Mouse (Mus musculus) spleen, postnatal 4 days (tissue): ENCODE data around the gene Gdpgp1.

Experiments used
- DNase-seq, 2 experiments: peaks; one replicate each; pipeline ENCODE4 v3.0.0; 2022; ENCODE audit warnings: low spot score in 2 of 2

Gene Gdpgp1

DNA sequence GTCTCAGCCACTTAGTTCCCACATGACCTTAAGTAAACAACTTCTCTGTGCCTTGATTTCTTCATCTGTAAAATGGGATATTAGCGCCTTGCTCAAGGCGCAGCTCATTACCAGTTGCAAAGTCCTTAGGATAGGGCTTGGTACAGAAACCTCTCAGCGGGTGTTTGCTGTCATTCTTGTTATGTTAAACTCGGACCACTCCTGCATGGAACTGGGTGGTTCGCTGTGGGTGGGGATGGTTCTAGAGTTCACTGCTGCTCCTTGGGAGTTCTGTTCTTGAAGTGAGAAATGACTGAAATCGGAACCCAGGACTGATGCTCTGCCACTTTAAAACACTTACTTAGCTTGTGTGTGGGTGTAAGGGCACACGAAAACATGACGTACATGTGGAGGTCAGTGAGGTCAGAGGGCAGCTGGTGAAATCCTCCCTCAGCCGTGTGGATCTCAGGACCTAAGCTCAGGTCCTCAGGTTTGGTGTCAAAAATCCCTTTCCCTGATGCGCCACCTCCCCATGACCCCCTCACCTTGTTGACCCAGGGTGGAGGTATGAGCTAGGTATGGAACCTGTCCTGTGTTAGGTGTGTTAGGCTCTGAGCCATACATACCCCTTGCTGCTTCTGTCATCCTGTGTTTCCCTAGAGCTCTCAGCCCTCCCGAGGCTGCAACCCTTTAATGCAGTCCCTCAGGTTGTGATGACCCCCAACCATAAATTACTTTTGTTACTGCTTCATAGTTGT is 32.6 kb upstream of the Gdpgp1 start:
- peak in 1 of 2 experiments; percentile 67 for DNase-seq

DNA sequence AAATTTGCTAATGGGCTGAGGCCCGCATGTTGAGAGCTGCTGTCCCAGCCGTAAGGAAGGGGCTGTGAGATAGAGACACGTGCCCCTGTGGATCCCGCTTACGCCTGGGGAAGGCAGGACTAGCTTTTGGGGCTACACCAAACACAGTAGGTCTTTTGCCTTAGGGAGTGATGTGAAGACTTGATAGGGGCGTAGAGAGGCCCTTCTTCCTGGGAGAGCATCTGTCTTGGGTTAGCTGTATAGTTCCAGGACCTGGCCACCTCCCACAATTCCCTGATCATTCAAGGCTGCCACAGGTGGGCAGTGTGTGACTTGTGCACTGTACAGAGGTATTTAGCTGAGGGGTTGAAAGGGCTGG is 32.1 kb upstream of the Gdpgp1 start:
- DNase-seq, result peak in 1 of 2 experiments; percentile 66

DNA sequence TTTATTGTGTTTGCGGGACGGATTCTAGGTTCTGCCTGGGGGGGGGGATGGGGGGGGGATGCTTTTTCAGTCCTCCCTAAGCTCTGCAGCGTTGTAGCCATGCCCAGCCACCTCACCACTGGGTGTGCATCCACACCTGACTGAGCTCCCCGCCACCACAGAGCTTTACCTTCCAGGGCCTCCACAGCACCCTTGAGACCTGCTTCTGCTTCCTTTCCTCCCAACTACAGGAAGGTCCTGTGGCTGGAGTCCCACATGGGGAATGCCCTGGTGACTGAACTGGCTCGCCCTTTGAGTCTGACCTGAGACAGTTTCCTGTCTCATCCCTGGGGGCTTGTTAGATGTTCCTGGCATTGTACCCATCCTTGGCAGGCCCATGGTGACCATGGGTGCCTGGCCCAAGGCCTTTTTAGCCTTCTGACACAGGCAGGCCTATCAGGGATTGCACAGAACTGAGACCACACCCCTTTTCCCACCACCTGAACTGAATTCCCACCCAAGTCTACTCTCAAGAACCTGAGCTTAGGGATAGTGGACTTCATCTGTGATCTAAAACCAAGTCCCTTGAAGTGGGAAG is 31.6 kb upstream of the Gdpgp1 start:
- DNase-seq, result no peak

DNA sequence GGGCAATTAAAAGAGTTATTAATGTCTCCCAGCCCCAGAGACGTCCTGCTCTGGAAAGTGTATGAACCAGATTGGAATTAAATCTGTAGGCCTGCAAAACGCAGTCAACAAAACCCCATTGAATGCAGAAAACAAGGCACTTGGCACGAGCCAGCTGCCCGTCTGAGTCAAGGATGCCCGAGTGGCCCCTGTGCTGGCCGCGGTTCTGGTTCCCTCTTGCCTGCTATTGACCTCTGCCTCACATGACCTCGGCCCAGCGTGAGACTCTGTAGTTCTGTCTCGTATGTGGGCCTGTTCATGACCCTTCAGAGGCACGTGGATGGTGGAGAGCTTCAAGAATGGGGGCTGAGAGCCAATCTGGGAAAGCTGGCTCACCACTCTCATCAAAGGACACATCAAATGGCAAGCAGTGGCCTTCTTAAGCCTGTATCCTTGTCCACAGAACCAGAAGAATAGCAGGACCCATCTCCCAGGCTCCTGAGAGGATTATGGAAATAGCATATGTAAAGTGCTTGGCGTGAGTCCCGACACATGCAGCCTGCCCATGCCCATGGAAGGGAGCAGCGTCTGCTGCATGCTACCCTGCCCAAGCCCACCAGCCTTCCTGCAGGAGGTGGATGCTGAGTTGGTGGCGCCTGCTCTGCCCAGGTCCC is 30.7 kb upstream of the Gdpgp1 start:
- DNase-seq, result no peak

DNA sequence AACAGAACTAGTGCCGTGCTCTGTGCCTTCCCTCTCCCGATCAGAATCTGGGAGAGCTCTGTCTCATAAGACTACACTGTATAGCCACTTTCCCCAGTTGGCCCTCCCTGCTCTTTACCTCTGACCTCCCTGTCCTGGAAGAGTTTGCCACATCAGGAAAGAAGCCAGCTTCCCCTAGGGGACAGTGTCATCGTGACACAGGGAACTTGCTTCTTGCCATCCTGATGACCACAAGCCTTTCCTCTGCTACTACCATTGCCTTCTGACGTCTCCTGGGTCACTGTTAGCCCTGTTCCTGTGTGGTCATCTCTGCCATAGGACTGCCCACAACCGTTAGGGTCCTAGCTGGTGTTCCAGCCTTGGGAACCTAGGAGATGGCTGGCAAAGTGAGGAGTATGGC is 29.7 kb upstream of the Gdpgp1 start:
- no peak for DNase-seq

DNA sequence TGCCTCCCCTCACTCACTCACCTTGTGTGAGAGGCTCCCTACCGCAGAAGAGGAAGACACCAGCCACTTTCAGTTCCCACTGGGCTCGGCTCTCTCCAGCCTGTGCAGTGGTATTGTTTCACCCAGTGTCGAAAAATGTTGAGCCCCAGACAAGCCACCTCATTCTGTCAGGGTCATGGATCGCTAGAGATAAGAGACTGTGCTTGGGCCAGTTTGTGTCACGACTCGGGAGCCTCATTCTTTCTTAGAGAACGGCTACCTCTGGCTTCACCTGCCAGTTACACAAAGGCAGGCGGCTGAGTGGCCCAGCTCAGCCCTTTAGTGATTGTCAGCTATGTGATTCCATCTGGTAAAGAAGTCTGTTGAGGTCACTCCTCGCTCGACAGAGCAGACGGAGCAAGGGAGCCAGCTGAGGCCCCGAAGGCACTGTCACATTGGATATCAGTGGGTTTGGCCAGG is 29.0 kb upstream of the Gdpgp1 start:
- peak; percentile 66 to 82 for DNase-seq

DNA sequence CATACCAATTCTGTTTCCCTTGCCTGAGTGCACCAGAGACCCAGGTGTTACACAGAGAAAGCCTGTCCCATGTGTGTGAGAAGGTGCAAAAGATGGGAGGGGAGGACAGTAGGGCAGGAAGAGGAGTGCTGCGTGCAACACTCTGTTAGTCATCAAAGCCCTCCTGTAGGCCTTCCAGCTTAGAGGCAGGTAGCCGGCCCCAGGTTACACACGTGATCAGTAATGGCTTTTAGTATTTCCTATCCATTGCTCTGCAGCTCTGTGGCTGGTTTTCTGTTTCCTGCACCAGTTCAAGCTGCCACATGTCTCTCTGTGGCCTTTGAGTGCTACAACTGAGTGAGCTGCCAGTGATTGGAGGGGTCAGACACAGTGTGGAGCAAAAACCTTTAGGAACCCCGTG is 28.3 kb upstream of the Gdpgp1 start:
- no peak for DNase-seq

DNA sequence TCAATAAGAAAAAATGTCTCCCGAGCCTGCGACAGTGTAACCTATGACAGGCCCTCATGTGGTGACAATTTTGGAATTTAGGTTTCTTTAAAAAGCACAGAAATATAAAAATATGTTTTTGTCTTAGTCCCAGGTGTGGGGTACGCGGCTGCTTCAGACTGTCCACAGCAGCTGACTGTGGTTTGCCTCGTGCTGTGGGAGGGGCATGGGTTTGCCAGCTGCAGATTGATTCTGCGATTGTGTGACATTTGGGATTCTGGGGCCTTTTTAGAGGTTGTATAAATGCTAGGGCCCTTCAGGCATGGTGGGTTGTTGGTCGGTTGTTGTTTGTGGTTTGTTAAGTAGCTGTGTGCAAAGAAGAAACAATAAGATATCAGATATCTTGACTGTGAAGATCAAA is 27.7 kb upstream of the Gdpgp1 start:
- peak in 1 of 2 experiments; percentile 50 for DNase-seq

DNA sequence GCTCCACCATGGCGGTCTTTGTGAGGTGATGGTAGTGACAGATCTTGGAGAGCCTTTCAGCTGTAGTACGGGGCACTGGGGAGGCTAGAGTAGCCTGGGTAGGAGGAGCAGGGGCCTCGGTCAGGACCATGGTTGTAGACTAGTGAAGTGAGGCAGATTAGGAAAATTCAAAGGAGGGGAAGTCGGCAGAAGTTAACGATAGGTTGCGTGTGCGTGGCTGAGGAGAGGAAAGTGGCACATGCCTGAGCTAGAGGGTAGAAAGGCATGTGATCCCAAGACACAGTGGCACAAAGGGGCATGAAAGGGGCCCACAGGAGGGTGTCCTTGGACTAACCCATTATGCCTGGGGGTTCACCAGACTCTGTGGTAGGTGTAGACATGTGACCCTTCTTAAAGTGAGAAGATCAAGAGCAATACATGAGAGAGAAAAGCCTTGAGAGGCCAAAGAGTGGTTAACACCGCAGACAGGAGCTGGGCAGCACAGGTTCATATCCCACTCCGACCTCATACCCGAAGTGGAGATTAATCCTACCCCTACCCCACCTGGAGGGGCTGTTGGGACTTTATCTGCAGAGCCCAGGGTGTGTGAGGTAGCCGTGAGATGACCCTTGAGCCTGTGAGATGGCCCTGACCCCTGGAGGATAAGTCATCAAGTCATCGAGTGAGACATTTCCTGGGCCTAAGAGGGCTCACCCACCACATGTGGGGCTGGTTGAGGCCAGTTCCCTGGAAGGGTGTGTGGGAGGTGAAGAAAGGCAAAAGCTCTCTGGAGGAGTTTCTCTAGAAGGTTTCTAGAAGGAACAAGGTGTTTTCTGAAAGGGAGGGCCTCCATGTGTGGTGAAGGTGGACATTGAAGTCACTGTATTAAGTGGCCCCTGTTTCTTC is 26.7 kb upstream of the Gdpgp1 start:
- DNase-seq, result no peak

DNA sequence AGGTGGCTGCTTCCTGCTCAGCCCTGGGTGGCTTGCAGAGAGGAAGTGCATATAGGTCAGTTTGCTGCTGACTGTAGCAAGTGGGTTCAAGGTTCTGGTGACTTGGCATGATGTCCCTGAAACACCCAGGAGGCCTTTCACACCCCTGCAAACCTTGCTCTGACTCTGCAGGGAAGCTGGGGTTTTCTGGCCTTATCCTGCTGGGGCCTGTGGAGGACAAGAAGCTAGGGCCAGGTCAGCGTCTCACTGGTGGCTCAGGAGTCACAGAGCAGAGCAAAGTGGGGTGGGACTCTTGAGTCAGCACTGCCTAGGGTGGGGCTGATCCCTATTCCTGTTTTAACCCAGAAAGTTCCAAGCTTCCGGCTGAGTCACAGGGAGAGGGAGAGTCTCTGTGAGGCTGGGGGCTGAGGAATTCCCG is 25.3 kb upstream of the Gdpgp1 start:
- peak; percentile 53 to 81 for DNase-seq

DNA sequence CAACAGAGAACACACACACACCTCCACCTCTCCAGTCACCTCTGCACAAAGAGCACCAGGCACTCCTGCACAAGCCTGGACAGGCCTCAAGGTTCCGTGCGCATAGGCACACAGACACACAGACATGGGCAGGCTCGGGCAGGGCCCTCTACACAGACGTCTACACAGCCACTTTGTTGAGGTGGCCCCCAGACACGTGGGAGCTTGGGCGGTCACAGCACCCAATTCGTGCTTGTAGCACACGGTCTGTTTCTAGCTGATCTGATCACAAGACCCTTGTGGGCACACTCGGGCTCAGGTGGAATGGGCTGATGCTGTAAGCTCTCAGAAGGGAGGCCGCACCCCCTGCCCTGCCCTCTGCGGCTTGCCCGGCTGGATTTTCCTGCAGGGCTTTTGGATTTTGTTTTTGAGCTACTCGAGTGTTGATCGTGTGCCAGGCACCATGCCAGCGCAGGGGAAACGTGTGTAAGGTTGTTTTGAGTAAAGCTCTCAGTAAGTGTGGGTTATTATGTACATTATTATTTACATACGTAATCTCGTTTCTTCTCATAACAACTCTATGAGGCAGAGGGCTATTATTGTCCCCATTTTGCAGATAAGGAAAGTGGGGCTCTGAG is 24.5 kb upstream of the Gdpgp1 start:
- DNase-seq, result peak; percentile 62 to 81

DNA sequence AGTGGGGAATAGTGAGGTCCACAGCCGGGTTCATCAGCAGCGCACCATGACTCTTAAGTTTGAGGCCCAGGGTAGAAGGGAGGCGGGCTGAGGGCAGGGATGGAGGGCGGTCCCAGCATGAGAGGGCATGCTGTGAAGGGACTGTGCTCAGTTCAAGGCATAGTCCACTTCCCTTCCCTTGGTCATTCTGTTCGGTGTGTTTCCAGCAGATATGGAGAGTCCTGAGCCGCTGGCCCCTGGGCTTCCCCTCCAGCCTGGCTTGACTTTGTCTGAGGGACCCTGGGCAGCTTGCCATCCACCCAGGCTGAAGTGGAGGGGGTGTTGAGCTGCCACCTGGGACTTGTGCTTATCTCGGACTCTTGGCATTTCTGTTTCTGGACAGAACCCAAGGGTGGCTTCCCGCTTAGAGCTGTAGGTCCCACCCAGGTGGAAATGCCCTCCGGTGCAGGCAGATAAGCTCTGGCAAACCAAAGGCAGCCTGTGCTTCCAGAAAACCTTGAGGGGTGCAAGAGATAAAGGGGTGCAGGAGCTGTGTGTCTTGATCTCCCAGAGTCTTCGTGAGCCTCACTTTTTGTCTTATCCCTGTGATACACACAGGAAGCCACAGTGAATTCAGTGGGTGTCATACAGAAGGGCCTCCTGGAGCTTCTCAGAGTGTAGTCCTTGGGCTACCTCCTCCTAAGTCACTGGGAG is 23.8 kb upstream of the Gdpgp1 start:
- peak; percentile 91 to 92 for DNase-seq

DNA sequence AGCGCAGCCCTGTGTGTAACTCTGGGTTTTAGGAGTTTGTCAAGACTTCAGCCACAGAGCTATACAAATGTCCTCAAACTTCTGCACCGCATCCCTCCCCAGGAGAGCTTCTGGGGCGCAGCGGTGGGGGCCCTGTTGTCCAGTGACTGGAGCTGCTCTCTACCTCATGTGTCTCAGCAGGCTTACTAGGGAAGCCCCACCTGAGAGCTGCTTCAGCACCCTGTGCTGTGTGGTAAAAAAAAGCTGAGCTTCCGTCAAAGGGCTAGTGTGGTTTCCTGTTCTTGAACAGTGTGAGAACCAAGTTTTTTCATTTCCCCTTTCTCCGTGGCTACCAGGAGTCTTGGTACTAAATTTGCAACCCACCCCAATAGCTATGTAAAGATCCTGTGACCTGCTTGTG is 23.0 kb upstream of the Gdpgp1 start:
- peak; percentile 70 to 86 for DNase-seq

DNA sequence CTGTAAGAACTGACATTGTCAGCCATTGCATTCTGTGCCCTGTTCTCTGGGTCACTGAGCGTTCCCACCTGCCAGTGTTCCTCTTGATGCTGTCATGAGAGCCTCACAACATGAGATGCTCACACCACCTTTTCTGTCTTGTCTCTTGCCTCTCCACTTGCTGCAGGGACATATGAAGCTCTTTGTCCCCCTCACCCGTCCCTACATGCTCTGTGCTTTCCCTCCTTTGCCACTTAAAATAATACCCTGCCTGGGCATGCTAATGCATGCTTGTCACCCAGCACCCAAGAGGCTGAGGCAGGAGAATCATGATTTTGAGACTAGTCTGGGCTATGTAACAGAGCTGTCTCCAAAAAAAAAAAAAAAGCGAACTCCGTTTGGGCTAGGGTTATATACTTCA is 21.7 kb upstream of the Gdpgp1 start:
- DNase-seq, result peak in 1 of 2 experiments; percentile 60

DNA sequence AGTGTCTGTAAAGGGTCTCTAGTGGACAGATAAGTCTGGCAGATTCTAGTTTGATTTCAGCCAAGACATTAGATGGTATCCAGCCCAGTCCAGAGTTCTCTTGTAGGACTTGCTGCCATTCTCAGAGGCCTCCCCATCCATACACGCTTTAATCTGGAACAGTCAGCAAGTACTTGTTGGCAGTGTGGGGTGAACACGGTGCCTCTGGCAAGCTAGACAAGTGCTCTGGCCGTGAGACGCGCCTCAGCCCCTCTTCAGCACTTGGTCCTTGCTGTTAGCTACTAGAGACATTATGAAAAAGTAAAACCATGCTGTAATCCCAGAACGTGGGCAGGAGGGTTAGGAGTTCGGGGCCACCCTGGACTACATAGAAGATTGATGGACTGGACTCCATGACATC is 19.1 kb upstream of the Gdpgp1 start:
- peak in 1 of 2 experiments; percentile 58 for DNase-seq

DNA sequence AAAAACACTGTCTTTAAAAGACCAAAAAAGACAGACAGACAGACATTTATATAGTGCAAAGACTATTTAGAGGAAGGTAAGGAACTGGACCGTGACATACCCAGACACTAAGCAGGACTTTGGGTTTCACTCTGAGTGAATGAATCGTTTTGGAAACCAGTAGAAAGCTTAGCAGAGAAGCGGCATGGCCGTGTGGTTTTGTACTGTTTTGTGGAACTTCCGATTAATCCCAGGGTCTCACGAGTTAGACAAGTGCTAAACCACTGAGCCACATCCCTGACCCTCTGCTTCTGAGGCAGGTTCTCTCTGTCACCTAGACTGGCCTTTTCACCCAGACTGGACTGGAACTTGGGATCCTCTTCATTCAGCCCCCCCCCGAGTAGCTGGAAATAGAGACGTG is 18.2 kb upstream of the Gdpgp1 start:
- peak; percentile 12 to 60 for DNase-seq

DNA sequence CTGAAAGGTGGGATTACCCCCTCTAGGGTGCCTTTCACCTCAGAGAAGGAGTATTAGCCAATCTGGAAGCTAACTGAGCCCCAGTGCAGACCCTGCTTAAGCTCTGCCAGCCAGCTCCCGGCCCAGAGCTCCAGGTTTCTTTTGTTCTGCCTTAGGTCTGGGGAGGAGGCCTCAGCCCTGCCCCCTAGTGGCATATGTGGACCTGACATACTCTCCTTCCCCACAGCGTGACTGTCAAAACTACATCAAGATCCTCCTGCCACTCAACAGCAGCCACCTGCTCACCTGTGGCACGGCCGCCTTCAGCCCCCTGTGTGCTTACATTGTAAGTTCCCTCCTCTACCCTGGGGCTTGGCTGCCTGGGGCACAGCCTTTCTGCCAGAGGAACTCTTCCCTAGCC is 17.3 kb upstream of the Gdpgp1 start:
- DNase-seq, result peak; percentile 86 to 94

DNA sequence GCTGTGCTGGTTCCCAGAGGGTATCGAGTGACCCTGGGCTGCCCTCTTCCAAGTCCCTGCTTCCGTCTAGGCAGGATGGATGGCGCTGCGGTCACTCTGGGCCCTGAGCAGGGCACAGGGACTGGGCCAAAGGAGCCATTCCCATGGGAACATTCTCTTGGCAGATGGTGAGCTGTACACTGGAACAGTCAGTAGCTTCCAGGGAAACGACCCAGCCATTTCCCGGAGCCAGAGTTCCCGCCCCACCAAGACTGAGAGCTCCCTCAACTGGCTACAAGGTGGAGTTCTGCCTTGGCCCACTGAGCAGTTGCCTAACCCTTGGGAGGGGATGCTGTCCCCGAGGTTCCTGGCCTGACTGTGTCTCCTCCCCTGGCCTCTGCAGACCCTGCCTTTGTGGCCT is 16.1 kb upstream of the Gdpgp1 start:
- DNase-seq, result peak; percentile 13 to 63

DNA sequence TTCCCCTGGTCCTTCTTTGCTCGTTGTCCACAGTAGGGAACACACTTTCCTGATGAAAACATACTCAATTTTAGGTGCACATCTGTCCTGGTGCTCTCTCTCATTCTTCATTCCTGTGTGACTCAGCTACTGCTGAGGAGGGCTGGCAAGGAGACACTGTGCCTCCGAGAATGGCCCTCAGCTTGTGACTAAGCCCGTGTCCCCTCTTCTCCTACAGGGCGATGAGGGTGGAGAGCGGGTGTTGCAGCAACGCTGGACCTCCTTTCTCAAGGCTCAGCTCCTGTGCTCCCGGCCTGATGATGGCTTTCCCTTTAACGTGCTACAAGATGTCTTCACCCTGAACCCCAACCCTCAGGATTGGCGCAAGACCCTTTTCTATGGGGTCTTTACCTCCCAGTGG is 14.0 kb upstream of the Gdpgp1 start:
- DNase-seq, result peak in 1 of 2 experiments; percentile 59

DNA sequence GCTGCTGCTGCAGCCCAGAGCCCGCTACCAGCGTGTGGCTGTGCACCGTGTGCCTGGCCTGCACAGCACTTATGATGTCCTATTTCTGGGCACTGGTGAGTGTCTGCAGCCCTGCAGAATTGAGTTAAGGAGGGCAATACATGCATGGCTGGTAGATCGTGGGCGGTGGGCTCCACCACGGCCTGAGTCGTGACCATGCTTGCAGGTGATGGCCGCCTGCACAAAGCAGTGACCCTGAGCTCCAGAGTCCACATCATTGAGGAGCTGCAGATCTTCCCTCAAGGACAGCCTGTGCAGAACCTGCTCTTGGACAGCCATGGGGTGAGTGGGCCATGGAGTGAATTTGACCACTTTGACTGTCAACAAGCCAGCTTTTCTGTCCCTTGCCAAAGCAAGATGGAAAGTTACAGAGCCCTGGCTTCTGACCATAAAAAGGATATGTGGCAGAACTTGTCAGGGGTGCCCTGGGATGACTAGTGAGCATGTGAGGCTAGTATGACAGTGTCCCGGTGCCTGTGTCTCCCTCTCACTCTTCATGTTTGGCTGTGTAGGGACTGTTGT is 12.3 kb upstream of the Gdpgp1 start:
- peak in 1 of 2 experiments; percentile 55 for DNase-seq
